Mouse (Mus musculus) CH12.LX (cell line): ENCODE measurements around the gene Opn1mw. TPM values are rescaled to one million over a fixed set of nuclear protein-coding genes. Genes with fewer than 3 reads are reported as not detected.

Experiments used
- DNase-seq: peaks from one replicate; pipeline ENCODE4 v3.0.0-alpha.2; 2013; ENCODE audit errors: extremely low read depth
- H3K27ac ChIP-seq: 2 replicates; pipeline ENCODE4 v1.5.1; 2012; ENCODE audit warnings: low read depth, mild to moderate bottlenecking, control low read depth, moderate library complexity; ENCODE audit not compliant: insufficient read depth
- H3K27me3 ChIP-seq: replicated peaks from 2 replicates; pipeline ENCODE3; 2012; ENCODE audit warnings: inconsistent platforms
- H3K36me3 ChIP-seq, 2 experiments: replicated peaks in 1 of 2; 2 replicates each; pipeline versions ENCODE3 to v1.6.1; 2012; ENCODE audit warnings: inconsistent platforms in 1 of 2, low read length in 1 of 2, mild to moderate bottlenecking in 1 of 2, mixed read lengths in 1 of 2, moderate library complexity in 1 of 2; ENCODE audit not compliant: control insufficient read depth in 1 of 2, insufficient read depth in 1 of 2
- H3K4me1 ChIP-seq, 2 experiments: 2 replicates each; pipeline ENCODE4 v1.6.1; 2012; ENCODE audit warnings: inconsistent platforms in 1 of 2, moderate library complexity in 1 of 2; ENCODE audit not compliant: insufficient read depth in 2 of 2, control insufficient read depth in 1 of 2
- H3K4me2 ChIP-seq: 2 replicates; pipeline ENCODE4 v1.6.1; 2012; ENCODE audit warnings: low read depth, mild to moderate bottlenecking, control low read depth; ENCODE audit not compliant: poor library complexity, insufficient read depth, severe bottlenecking
- H3K4me3 ChIP-seq, 3 experiments: fragments of 150-350 bp in 1 of 3; sonication (generic) in 1 of 3; replicated peaks in 1 of 3; 2 replicates each; pipeline versions ENCODE3 to v1.5.1; 2011 to 2012; ENCODE audit warnings: low read depth in 2 of 3, low read length in 2 of 3, mild to moderate bottlenecking in 2 of 3, moderate library complexity in 2 of 3, control low read depth in 1 of 3, improper control_type of control experiment in 1 of 3, inconsistent platforms in 1 of 3, mixed read lengths in 1 of 3; ENCODE audit not compliant: poor library complexity in 1 of 3
- H3K79me2 ChIP-seq: replicated peaks from 2 replicates; pipeline ENCODE4 v1.6.1; 2012; ENCODE audit warnings: mild to moderate bottlenecking, moderate library complexity; ENCODE audit not compliant: control insufficient read depth, poor library complexity, insufficient read depth, severe bottlenecking; ENCODE audit errors: extremely low read depth
- H3K9ac ChIP-seq: 2 replicates; pipeline ENCODE4 v1.6.1; 2012; ENCODE audit warnings: low read depth, mild to moderate bottlenecking, control low read depth, moderate library complexity; ENCODE audit not compliant: insufficient read depth
- H3K9me3 ChIP-seq: replicated peaks from 2 replicates; pipeline ENCODE3; 2012; ENCODE audit warnings: low read length, inconsistent platforms, mixed read lengths
- CTCF ChIP-seq, 2 experiments: IDR thresholded peaks in 1 of 2; conservative IDR thresholded peaks in 1 of 2; 2 replicates each; pipeline ENCODE4 v1.5.1; 2011 to 2012; ENCODE audit warnings: low read depth in 2 of 2, low read length in 2 of 2, improper control_type of control experiment in 1 of 2, inconsistent platforms in 1 of 2, mild to moderate bottlenecking in 1 of 2, moderate library complexity in 1 of 2
- HCFC1 ChIP-seq: IDR thresholded peaks from 2 replicates; pipeline ENCODE4 v1.6.1; 2012; ENCODE audit warnings: low read depth, mild to moderate bottlenecking, inconsistent platforms, low read length, improper control_type of control experiment
- JUN ChIP-seq: IDR thresholded peaks from 2 replicates; pipeline ENCODE4 v1.6.1; 2011; ENCODE audit warnings: low read depth, mild to moderate bottlenecking, low read length, improper control_type of control experiment, moderate library complexity; ENCODE audit not compliant: insufficient read depth
- JUND ChIP-seq: conservative IDR thresholded peaks from 2 replicates; pipeline ENCODE4 v1.6.1; 2011; ENCODE audit warnings: low read depth, low read length, improper control_type of control experiment
- KAT2A ChIP-seq: IDR thresholded peaks from 2 replicates; pipeline ENCODE4 v1.6.1; 2012; ENCODE audit warnings: low read length, improper control_type of control experiment, inconsistent platforms; ENCODE audit not compliant: insufficient replicate concordance
- MEF2A ChIP-seq: IDR thresholded peaks from 2 replicates; pipeline ENCODE4 v1.6.1; 2014; ENCODE audit warnings: low read depth, mild to moderate bottlenecking, inconsistent platforms, low read length, improper control_type of control experiment, borderline replicate concordance
- PAX5 ChIP-seq: IDR thresholded peaks from 2 replicates; pipeline ENCODE4 v1.6.1; 2012; ENCODE audit warnings: low read length, inconsistent platforms, mixed read lengths
- POLR2AphosphoS2 ChIP-seq: IDR thresholded peaks from 2 replicates; pipeline ENCODE4 v1.6.1; 2011; ENCODE audit warnings: low read depth, low read length, improper control_type of control experiment
- SMC3 ChIP-seq: IDR thresholded peaks from 2 replicates; pipeline ENCODE4 v1.6.1; 2011; ENCODE audit warnings: low read depth, low read length, improper control_type of control experiment
- USF2 ChIP-seq: conservative IDR thresholded peaks from 2 replicates; pipeline ENCODE4 v1.6.1; 2011; ENCODE audit warnings: low read depth, low read length, improper control_type of control experiment
- ZC3H11A ChIP-seq: IDR thresholded peaks from 2 replicates; pipeline ENCODE4 v1.6.1; 2012; ENCODE audit warnings: low read depth, mild to moderate bottlenecking, inconsistent platforms, low read length, improper control_type of control experiment
- ZMIZ1 ChIP-seq: IDR thresholded peaks from 2 replicates; pipeline ENCODE4 v1.6.1; 2012; ENCODE audit warnings: low read depth, mild to moderate bottlenecking, inconsistent platforms, low read length, improper control_type of control experiment
- ZNF384 ChIP-seq: IDR thresholded peaks from 2 replicates; pipeline ENCODE4 v1.6.1; 2012; ENCODE audit warnings: low read depth, low read length, improper control_type of control experiment, inconsistent platforms
- dilution Hi-C: fragments of 300-500 bp; cut with MboI; formaldehyde crosslinking; loops from 2 replicates; pipeline ENCODE4 v1.14.3; 2020; ENCODE audit warnings: low sequenced_read_pairs; ENCODE audit not compliant: extremely low pct_unique_long_range_greater_than_20kb, extremely low pct_ligation_motif_present
- in situ Hi-C: fragments of 300-500 bp; cut with MboI; formaldehyde crosslinking; loops from 3 replicates; pipeline ENCODE4 v1.14.3; 2019; ENCODE audit warnings: low sequenced_read_pairs, low pct_ligation_motif_present, low pct_unique_long_range_greater_than_20kb, mixed read lengths
- polyA plus RNA-seq: library from polyadenylated mRNA; unstranded; fragments of >175 nt; gene quantifications from 2 replicates; pipeline ENCODE4 v1.2.1, GENCODE M21; 2012; ENCODE audit warnings: low read depth; ENCODE audit not compliant: insufficient read length
- total RNA-seq, 2 experiments: library from RNA; depleted of rRNA; stranded (reverse); fragments of 300-350 nt in 1 of 2; fragments of >200 nt in 1 of 2; gene quantifications; 2 replicates each; pipeline ENCODE4 v1.2.3; 2012 to 2014

Opn1mw gene
- total and polyA plus RNA-seq, 3 experiments = not detected

DNA sequence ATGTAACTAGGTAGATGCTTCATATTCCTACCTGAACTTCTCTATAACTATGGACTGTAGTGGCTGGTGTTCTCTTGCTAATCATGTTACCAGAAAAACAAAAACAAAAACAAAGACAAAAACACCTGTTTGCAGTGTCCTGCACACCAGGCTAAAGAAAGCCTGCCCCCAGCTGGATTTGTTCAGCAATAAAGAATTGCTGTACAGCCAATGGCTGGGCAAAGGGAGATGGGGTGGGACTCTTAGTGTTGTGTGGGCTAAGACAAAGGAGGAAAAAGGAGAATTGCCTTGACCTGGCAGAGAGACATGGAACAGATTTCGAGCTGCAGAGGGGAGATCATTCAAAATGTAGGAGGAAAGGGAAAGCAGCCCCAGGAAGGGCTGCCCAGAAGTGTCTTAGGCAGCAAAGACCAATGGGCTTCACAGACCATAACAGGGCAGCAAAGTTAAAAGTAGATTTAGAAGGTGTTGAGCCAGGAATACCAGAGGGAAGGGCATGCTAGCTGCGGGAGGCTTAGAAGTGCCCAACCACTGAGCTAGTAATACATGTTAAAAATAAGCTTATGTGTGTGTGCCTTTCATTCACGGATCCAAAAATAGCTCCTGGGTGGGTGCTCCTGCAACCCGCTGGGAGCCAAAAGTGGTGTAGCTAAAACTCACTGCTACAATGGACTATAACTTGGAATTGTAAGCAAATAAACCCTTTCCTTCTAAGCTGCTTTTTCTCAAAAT is 23.6 kb upstream of the Opn1mw start:
- peaks cover 0 to 13% of the 10 kb centered on the region in 2 experiments; a peak in 2 of 4 replicates for H3K4me1 ChIP-seq
- TF ChIP-seq CTCF (conservative IDR thresholded peaks at IDR 0.05 in 1 of 2, IDR thresholded peaks at IDR 0.05 in 1 of 2; ENCODE audit: low read depth in 2 of 2, low read length in 2 of 2) (peak in 1 of 2 experiments; percentile 25; a peak in 2 of 4 replicates), POLR2AphosphoS2 (no peak), KAT2A (no peak), USF2 (no peak), JUN (no peak), SMC3 (no peak), ZNF384 (no peak), MEF2A (no peak), HCFC1 (no peak)
- H3K9me3 ChIP-seq = no peaks in the 10 kb centered on the region
- no peaks in the 10 kb centered on the region for H3K27me3 ChIP-seq
- no peak for DNase-seq
- no peak overlapping the region for H3K27ac ChIP-seq
- H3K4me3 ChIP-seq = no peak overlapping the region
- H3K36me3 ChIP-seq = no peaks in the 10 kb centered on the region
- dilution Hi-C loops = no loop called here
- in situ Hi-C loops = no loop called here
- H3K4me2 ChIP-seq = no peak overlapping the region
- H3K9ac ChIP-seq = no peak overlapping the region
- no peaks in the 10 kb centered on the region for H3K79me2 ChIP-seq

GRCm38 (mm10) chrX:74105916-74106315 is 21.3 kb upstream of the Opn1mw start:
- H3K9ac ChIP-seq = no peak overlapping the region
- H3K4me2 ChIP-seq = no peak overlapping the region; the same call in 1 of the 2 replicates
- H3K27ac ChIP-seq = no peak overlapping the region
- no peaks in the 10 kb centered on the region for H3K79me2 ChIP-seq
- dilution Hi-C loops = no loop called here
- no peaks in the 10 kb centered on the region for H3K27me3 ChIP-seq
- TF ChIP-seq MEF2A = no peak
- no peak for TF ChIP-seq JUND
- no peak for TF ChIP-seq ZC3H11A
- no peak for TF ChIP-seq PAX5
- no peak for TF ChIP-seq ZMIZ1
- TF ChIP-seq, all 38 proteins: peak for 0
- H3K9me3 ChIP-seq = no peaks in the 10 kb centered on the region
- H3K4me1 ChIP-seq = peaks cover 0 to 16% of the 10 kb centered on the region in 2 experiments; a peak in 2 of 4 replicates
- no peak overlapping the region for H3K4me3 ChIP-seq
- in situ Hi-C loops = no loop called here
- H3K36me3 ChIP-seq = no peaks in the 10 kb centered on the region
- DNase-seq = no peak
